Mouse (Mus musculus) monocyte, adult 2 months (primary cell): ENCODE data around the gene Synrg.

Source experiments
- DNase-seq, 2 experiments: peaks; one replicate each; pipeline ENCODE4 v3.0.0; 2022; ENCODE audit warnings: low spot score in 2 of 2, low read depth in 1 of 2

Gene Synrg

DNA sequence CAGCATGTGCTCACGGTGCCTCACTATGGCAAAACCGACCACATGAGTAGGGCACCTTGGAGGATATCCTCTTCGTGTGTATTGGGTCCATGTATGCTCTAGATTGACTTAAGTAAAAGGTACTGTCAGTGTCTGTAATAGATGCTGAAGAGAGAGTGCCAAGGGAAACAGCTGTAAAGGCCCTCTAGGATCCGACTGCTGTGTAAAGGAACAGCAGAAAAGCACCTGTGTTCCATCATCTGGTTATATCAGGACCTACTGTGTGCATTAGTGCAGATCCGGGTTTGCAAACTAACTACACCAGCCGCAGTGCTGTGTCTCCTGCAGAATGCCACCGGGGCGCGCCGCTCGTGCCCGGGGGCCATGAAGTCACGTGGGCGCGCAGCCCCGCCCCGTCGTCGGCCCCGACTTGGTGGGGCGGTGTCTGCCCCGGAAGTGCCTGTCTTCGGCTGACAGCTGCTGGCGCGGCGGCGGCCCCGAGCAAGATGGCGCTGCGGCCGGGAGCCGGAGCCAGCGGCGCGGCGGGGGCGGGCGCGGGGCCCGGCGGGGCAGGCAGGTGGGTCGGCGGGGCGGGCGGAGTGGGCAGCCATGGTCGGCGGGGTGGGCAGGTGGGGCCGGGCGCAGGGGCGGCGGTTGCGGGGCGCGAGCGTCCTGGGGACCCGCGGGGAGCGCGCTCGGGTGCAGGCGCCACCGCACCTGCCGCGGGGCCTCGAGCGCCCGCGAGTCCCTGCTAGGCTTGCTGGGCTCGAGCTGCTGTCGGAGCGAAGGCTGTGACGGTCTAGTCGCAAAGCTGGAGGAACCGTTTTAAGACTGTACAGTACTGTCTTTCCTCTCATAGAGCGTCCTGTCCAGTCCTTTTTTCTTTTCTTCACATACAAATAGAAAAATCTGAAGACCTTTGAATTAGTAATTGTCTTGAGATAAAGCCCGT, at the start of gene Synrg:
TSS of gene Synrg (plus strand) at position 438 of the 931 bp plus-strand sequence.
- DNase-seq, result peak; percentile 50 to 78

DNA sequence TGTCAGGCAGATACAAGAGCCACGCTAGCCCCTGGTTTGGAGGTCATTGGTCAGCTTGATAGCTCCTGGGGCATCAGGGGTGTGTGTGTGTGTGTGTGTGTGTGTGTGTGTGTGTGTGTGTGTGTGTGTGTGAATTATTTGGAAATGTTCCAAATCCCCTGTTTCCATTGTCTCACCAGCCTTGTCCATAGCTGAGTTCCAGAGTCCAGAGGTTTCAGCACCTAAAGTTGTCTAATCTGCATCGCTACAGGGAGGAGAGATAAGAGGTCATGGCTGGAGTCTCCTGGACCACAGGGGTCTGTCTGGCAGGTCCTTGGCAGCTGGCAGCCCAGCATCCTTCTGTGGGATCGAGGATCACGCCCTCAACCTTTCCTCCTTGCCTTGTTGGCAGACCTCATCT, 49.7 kb upstream of the Synrg start:
- DNase-seq, result no peak

DNA sequence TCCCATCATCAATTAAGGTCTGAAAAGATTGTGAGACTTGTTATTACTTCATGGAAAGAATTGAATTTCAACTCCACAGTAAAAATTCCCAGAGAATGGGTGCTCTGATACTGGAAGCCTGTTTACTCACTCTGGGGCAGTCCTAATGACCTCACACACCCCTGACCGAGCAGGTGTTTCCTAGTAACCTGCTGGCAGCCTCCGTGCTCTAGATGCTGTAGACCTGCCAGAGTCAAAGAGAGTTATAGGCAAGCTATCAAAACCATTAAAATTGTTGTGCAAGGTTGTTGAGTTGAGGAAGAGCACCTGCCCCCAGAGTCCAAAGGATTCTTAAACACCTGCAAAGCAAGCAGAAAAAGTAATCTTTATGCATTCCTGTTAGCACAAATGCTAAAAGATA, 41.6 kb upstream of the Synrg start:
- DNase-seq, result no peak

- no peak for DNase-seq
These were observed 37.1 kb upstream of the Synrg start for GRCm38 (mm10) chr11:83927097-83927496.

DNA sequence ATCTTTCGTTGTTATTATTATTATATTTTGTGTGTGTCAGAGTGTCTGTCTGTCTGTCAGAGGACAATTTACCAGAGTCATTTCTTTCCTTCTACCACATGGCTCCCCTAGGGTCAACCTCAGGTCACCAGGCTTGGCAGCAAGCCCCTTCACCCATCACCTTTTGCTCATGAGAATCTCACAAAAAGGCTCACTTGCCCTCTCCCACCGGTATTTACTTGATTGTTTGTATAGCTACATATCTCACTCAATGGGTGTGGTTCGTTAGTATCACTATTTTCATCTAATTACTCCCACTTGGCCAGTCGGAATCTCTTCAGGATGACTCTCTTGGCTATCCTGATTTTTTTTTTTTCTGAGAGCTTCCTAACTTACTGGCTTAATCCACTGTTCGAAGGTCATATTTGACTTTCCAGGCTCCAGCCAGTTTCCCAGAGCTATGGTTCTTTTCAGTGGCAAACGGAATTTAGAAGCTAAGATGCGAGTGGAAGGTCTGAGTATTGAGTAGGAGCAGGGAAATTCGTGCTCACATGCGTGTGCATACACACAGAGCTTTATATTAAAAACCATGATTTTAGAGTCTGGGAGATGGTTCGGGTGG, 31.6 kb upstream of the Synrg start:
- DNase-seq, result no peak

- DNase-seq, result no peak
These were observed 30.9 kb upstream of the Synrg start for GRCm38 (mm10) chr11:83933376-83933775.

DNA sequence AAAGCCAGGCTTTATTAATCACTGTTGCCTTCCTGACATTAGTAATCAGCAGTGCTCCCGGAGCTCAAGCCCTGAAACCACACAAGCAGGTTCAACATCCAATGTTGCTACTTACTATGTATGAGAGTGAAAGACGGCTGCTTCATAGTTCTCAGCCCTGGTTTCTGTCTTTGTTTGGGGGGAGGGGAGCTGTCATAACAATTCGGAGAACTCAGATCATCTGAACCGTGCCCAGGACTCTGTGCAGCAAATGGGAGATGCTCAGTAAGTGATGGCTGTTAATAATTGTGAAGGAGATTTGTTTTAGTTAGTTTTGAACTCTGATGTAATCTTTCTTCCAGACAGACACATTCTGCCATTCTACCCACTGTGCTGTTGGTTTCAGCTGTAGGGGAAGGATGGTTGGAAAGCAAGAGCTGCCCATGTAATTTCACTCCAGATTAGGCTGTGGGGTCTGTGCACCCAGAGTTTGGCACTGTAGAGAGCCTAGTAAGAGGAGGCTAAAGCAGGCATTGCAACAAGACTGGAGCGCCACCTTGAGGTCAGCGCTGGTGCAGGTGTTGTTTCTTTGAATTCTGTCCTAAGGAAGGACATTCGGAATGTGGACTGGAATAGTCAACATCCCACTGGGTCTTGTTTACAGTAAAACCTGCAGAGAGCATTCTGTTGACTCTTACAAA, 28.1 kb upstream of the Synrg start:
- DNase-seq, result peak in 1 of 2 experiments; percentile 51

DNA sequence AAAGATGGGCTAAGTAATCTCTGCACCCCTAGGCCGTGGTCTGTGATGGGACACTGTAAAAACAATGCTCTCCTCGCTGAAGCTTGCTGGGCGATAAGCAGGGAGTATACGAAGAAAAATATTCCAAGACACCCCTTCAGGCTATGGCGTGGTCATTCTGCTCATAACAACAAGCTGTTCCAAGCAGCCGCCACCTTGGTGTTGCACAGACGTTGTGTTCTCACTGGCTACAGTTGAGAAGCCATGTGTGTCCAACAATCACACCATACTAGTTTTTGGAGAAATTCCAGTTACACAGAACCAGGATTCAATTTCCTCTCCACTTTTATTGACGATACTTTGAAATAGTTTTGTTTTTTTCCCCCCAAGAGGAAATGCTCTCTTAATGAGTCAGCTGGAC, 25.7 kb upstream of the Synrg start:
- DNase-seq, result no peak

- DNase-seq, result peak; percentile 53 to 76
These were observed 22.0 kb upstream of the Synrg start, which contains the start of gene Ddx52 for GRCm38 (mm10) chr11:83941950-83942840. TSS of gene Ddx52 (plus strand) at chr11:83942062.

DNA sequence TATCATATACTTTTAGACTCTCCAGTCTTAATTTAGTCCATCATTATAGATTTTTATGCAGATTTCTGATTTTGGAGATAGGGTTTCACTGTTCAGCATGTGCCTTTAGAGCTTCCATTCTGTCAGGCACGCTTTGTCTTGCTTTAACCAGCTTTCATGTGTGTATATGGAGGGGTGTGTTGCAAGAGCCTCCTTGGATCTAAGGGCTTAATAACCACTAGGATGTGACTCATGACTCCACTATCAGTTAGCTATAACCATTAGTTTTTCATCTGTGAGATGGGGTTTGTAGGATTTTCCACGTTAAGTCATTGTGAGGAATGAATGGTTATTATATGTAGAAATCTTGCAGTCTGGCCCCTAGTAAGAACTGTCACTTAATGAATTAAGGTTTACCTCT, 7.4 kb upstream of the Synrg start:
- DNase-seq, result no peak

- DNase-seq, result no peak
These were observed 2.2 kb upstream of the Synrg start for GRCm38 (mm10) chr11:83961983-83962382.

DNA sequence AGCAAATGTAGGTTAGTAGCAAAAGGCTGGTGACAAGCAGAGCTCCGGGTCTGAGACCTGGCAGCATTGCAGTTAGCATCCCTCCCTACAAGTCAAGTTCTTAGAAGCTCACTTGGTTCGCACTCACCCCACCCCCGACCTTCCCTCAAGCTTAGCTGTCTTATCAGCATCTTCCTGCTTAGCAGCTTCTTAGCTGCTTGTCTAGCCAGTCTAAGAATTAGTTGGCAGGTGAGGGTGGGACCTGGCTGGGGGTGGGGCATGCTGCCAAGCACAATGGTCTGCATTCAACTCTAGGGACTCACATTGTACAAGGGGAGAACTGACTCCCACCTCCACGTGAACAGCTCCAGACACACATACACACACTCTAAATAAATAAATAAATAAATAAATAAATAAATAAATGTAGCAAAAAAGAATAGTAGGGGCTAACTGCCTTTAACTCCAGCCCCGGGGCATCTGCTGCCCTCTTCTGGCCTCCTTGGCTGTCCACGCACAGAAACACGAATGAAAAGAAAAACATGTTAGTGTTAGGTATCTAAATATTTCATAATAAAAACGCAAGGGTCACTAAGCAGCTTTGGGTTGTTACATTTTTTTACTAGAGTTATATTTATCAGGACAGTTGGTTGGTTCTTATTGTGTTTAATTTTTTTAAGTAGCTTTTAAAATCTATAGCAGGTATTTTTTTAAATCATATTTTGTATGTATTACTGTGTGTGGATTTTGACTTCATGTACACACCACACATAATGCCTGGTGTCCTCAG, 3.4 kb downstream of the Synrg start:
- no peak for DNase-seq

- DNase-seq, result no peak
These were observed 4.0 kb downstream of the Synrg start for GRCm38 (mm10) chr11:83968205-83968575.

DNA sequence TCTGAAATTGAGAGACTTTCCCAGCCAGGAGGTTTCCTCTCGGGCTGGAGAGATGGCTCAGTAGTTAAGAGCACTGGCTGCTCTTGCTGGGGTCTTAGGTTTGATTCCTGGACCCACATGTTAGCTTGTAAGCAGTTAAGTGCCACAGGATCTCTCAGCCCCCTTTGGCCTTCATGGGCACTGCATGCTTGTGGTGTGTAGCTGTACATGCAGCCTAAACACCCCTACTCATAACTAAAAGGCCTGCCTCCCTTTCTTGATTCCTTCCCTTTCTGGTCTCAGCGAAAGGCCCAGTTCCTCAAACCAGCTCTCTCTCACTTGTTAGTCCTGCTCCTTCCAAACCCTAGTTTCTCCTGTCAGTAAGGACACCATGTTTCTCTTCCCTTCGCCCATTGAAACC, 4.8 kb downstream of the Synrg start:
- peak; percentile 1 to 6 for DNase-seq

GRCm38 (mm10) chr11:83974561-83975346, 10.5 kb downstream of the Synrg start:
- DNase-seq, result no peak

- DNase-seq, result no peak
These were observed 11.3 kb downstream of the Synrg start for GRCm38 (mm10) chr11:83975488-83975887.

- no peak for DNase-seq
These were observed 12.2 kb downstream of the Synrg start for GRCm38 (mm10) chr11:83976236-83976977.

DNA sequence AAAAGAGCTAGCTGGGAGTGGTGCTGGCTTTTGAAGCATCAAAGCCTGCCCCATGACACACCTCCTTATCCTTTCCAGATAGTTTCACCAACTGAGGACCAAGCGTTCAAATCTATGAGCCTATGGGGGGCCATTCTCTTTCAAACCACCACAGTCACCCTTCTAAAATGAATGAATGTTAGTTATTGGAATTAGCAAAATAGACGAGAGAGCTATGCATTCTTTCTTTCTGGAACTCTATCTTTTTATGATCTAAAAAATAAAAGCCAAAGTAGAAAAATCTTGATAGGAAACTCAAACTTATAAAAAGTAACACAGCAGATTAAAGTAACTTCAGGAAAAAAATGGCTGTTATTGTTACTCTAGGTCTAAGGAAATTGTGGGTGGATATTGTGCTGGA, 13.6 kb downstream of the Synrg start:
- DNase-seq, result no peak

GRCm38 (mm10) chr11:83979992-83980391, 15.8 kb downstream of the Synrg start:
- DNase-seq, result no peak
